Mouse (Mus musculus) layer of hippocampus, adult 9-10 months (tissue): ENCODE data around the gene Olfr685.

Source experiments
- DNase-seq: peaks from one replicate; pipeline ENCODE4 v3.0.0; 2022; ENCODE audit warnings: low spot score

The Olfr685 gene

GRCm38 (mm10) chr7:105185912-105186311 is at the start of gene Olfr685:
Gene Olfr685, minus strand, starts transcription at chr7:105186012.
- DNase-seq, result no peak

DNA sequence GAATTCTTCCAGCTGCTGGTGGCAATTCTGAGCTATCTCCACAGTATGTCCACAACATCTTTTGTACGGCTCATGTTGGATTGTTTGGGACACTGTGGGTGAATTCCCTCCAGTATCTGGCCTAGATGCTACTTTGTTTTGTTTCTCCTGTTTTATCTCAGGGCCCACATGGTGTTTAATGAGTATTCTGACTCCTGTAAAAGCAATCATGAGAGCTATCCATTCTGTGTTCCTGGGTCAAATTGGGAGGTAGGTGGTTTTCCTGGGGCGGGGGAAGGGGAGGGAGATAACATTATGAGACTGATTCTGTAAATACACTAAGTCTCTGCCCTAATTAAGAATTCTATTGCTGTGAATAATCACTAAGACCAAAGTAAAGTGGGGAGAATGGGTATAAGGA is 43.6 kb upstream of the Olfr685 start:
- DNase-seq, result no peak

DNA sequence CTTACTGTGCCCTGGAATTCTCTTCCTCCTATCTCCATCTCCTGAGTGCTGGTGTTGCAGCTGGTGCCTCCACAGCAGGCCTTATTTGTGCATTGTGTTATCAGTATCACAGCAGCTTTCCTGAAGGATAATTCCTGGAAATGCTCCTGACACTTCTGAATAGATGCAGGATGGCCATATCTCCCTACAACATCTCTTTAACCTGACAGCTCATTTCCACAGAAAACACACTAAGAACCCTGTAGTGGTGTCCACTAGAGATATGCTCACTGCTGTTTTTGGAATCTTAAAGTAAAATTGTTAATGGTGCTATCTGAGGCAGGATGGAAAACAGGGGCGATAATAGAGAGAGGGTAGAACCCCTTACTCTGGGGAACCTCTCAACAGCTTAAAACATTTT is 42.3 kb upstream of the Olfr685 start:
- no peak for DNase-seq

DNA sequence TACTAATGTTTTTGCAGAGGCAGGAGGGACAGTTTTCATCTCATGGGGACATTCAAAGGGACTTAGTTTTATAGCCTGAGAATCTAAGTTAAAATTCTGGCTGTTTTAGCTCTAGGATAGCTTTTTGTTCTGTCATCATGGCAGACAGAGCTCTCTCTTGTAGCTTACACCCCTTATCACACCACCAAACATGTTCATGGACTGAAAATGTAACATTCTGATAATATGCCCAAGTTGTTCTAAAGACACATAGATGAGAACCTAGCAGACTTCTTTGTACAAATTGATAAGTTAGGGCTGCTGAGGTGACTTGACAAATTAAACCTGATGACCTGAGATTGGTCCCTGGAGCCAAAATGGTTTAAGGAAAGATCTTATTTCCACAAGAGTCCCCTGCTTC is 40.9 kb upstream of the Olfr685 start:
- no peak for DNase-seq

- no peak for DNase-seq
Observed at GRCm38 (mm10) chr7:105226072-105226471, 40.3 kb upstream of the Olfr685 start.

DNA sequence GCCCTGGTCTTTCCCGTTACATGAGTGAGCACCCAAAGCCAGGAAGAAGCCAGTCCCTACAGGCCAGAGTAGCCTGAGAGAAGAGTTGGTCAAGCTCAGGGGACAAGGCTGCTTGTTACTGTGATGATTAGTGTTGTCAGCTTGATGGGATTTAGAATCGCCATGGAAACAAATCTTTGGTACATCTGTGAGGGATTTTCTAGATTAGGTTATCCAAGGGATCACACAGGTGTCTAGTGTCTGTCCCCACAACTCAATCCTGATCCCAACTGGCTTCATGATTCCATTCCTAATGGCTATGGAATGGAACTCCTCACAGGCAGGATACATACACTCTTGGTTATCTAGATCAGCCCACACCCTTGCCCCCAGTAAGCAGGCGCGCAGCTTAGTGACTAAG is 32.5 kb upstream of the Olfr685 start:
- no peak for DNase-seq

DNA sequence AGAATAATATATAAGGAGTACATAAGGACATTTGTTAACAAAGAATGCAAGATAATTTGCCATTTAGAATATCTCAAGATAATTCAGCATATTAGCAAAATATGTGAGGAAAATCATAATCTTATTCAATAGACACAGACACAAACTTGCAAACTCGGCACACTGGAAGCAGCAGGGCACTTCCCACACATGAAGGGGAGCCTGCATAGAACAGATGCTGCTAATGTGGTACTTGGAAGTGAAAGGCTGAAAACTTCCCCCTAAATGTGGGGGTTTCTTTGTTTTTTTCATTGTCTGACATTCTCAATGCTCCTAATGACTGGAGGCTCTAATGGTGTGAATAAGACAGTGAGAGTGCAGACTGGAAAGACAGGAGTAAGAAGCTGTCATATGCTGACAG is 28.9 kb upstream of the Olfr685 start:
- DNase-seq, result peak; percentile 13

- DNase-seq, result no peak
Observed at GRCm38 (mm10) chr7:105207385-105207784, 21.6 kb upstream of the Olfr685 start, which contains the start of gene Olfr686. Gene Olfr686, minus strand, starts transcription at chr7:105207485.

DNA sequence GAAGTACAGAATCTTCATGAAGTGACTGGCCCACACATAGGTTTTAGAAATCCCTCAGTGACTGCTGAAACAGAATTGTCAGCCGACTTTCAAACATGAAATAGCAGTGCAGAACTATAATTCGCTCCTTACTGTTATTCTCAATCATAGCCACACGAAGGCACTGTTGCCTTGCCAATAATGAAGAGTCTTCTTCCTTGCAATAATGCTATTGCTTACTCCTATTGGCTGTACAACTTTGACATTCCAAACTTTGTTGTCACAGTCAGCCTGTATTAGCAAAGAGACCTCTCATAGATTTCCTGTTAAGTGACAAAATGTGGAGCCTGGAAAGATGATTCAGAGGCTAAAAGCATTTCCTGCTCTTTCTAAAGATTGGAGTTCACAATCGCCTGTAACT is 15.0 kb downstream of the Olfr685 start:
- DNase-seq, result no peak

DNA sequence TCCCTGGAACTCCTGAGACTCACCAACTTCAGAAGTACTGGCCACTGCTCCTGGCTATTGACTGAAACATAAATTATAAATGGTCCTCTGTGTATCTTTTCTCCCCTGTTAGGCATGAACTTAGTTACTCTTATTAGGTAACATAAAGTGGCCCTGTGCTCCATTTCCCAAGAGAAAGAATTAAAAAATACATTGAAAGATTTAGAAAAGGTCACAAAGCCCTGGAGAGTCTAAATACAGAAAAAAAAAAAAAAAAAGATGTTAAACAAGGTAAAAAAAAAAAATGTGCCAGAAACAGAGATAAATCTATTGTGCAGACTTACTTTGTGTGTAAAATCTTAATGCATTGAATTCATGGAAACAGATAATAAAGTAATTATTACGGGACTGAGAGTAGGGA is 22.3 kb downstream of the Olfr685 start, which contains the start of gene Olfr684:
TSS of gene Olfr684 (minus strand) at position 101 of the 400 bp plus-strand sequence.
- DNase-seq, result no peak

DNA sequence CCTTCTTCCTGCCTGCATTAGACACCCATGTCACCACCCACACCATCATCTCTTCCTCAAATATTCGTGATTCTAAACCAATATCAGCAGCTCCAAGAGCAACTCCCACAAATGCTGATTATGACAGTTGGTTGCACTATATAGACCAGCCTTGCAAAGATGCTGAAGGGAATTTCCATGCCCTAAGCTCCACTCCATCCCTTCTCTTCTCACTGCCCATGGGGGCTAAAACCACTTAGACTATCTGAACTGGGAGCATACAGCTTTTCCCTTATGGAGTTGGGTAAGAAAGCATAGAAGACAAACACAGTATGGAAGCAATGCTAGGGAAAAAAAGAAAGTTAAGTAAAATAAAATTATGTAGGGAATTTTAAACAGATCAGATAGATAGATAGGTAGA is 38.9 kb downstream of the Olfr685 start, which contains the start of gene Olfr683:
TSS of gene Olfr683 (minus strand) at position 101 of the 400 bp plus-strand sequence.
- no peak for DNase-seq

- no peak for DNase-seq
Observed at GRCm38 (mm10) chr7:105141275-105141674, 44.5 kb downstream of the Olfr685 start.
